Mouse (Mus musculus): ENCODE results near the gene Olfr12.

GRCm38 (mm10) chr1:92571022-92571421 is 46.6 kb upstream of the Olfr12 start, which contains the start of gene Olfr1413:
- no peak for TF ChIP-seq CTCF (IDR thresholded peaks at IDR 0.05)
- no peak for TF ChIP-seq POLR2A (IDR thresholded peaks at IDR 0.05; ENCODE audit: insufficient read depth, low read depth, low read length)
- TF ChIP-seq EP300 (IDR thresholded peaks at IDR 0.05; ENCODE audit: insufficient read depth, low read depth, low read length): no peak

Data from heart, adult 2 months (tissue).